Mouse (Mus musculus) spleen, adult 2 months (tissue): ENCODE results near the gene Pou2f2.

Experiments
- CTCF ChIP-seq: fragments of 200-500 bp; IDR thresholded peaks from 2 replicates; pipeline ENCODE4 v1.5.1; 2011; ENCODE audit warnings: mild to moderate bottlenecking, inconsistent platforms; ENCODE audit not compliant: insufficient read depth, insufficient read length, insufficient replicate concordance; ENCODE audit errors: extremely low read depth
- POLR2A ChIP-seq: fragments of 200-500 bp; IDR thresholded peaks from 2 replicates; pipeline ENCODE4 v1.6.1; 2011; ENCODE audit warnings: low read depth, low read length, inconsistent platforms

- TF ChIP-seq POLR2A (peak; percentile 85), CTCF (no peak)
Observed at GRCm38 (mm10) chr7:25076663-25077413, 102.7 kb downstream of the Pou2f2 start.
